Mouse (Mus musculus): ENCODE data around the gene Gm20867. TPM values are rescaled to one million over a fixed set of nuclear protein-coding genes. Genes with fewer than 3 reads are reported as not detected.

The Gm20867 gene
- not detected for polyA plus RNA-seq (2017; shearing (Covaris generic))

DNA sequence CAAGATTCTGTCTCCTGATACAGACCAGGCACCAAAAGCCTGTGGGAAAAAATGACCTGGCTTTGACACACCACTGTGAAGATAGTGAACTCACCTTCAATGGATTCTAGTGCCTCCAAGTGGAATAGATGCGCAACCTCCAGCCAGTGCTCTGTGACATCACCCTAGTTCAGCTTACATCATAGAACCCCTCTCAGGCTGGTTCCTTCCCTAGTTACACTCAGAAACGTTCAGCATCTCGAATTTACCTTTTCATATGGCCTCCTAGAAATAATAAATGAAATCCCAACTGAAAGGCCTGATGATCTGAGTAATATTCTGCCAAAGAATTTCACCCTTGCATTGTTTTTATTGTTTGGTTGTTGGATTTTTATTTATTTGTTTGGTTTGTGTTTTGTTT lies at the start of gene Gm20867:
Gene Gm20867, minus strand, starts transcription at position 101 of the 400 bp plus-strand sequence.

Other genes starting within 250 kb of the Gm20867 start
- not detected for gene Gm29564, start 249.8 kb upstream of the Gm20867 start, polyA plus RNA-seq (2017; shearing (Covaris generic))

Measured in effector memory CD4-positive, alpha-beta T cell, adult 5 months (primary cell).